Mouse (Mus musculus) spleen, postnatal 36 days (tissue): ENCODE results near the gene Lamc3.

Experiments
- DNase-seq, 2 experiments: peaks; one replicate each; pipeline ENCODE4 v3.0.0; 2022; ENCODE audit warnings: low spot score in 2 of 2, mixed read lengths in 1 of 2

The Lamc3 gene

DNA sequence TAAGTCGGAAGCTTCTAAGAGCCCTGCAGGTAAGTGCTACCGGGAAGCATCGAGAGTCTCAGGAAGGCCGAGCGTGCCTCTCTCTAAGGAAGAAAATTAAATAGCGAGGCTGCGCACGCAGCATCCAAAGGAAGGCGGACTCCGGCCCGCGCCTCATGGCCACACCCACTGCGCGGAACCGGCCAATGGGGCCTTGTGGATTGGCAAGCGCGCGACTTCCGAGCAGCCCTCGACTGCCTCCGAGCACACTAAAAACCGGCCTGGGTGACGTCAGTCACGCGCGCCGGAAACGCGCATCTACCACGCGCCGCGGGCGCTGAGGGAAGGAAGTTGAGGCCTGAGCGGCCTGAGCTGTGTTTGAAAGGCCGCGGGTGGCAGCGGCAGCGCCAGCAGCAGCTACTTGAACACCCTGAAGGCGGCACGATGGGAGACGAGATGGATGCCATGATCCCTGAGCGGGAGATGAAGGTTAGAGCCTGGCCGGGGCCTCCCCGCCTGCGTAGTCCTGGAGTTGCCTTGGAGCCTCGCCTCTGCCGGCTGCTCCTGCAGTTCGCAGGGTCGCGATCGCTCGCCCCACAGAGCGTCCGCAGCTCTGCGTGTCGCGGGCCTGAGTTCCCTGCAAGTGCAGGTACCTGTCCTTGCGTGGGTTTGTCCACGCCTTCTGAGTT lies 87.2 kb downstream of the Lamc3 start, which contains the start of gene Nup214:
TSS of gene Nup214 (plus strand) at position 296 of the 668 bp plus-strand sequence.
- DNase-seq: peak; percentile 99

DNA sequence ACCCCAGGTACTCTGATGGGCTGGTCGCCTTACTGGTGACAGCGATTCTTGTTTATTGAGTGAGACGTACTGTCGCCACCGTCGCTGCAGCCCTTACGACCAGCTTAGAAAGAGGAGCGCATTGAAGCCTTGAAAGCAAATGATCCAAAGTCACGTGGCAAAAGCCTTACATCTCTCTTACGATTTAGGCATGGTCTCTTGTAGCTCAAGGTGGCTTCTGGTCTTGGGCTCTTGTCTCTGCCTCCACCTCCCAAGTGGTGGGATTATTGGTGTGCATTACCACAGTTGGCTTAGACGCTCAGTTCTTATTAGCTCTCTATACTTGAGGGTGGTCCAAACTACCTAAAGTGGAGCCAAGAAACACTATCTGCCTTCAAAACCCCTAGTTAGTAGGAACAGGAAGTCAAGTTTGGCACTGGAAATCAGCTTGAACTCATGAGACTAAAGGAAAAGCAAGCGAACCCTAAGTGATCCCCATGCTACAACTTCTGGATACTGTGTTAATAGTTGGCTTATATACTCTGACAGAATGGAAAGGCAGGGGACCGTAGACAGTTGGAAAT lies 87.8 kb downstream of the Lamc3 start:
- DNase-seq: no peak

DNA sequence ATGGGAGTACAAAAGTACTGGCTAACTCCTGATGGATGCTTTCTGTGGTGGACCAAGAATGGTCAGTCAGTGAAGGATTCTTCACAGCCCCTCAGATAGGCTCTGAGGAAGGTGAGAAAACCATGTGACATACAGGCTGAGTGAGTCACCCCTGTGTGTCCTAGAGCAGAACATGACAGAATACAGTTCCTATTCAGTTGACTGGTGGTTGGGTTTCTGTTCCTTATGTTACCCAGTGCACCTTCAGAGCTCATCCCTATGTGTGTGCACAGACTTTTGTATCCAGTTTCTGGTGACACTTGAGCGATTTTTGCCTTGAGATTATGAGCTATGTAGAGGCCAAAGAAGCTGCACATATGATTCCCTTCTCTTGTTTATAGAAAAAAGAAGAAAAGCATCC lies 100.7 kb downstream of the Lamc3 start:
- no peak for DNase-seq

DNA sequence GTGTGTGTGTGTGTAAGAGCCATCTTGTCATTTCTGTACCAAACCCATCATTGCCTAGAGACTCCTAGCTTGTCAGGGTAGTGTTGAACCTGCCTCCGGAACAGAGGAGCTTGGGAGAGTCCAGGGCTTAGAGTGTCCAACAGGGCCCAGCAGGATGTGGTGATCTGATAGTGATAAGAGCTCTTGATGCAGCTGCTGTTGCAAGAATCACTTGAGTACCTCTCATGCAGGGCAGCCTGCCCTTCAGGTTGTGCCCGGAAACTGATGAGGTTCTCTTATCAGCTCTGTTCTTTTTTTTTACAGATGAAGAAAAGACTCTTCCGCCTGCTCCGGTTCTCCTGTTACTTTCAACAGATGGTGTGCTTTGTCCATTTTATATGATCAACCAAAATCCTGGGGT lies 103.9 kb downstream of the Lamc3 start:
- DNase-seq: no peak

DNA sequence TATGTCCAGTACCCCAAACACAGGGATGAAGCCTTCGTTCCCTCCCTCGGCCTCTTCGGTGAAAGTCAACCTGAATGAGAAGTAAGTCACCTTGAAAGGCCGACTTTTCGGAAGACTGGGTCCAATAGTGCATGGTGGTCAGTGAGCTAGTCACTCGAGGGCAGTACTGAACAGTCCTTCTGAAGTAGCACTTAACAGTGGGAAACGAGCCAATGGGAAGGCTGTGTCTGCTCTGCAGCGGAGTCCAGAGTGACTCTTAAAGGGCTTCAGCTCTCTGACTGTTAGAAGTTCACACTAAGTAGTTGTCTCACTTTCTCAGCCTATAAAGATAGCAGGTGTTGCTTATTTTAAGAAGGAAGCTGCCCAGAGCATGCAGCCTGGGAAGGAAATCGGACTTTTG lies 107.8 kb downstream of the Lamc3 start:
- DNase-seq: no peak

DNA sequence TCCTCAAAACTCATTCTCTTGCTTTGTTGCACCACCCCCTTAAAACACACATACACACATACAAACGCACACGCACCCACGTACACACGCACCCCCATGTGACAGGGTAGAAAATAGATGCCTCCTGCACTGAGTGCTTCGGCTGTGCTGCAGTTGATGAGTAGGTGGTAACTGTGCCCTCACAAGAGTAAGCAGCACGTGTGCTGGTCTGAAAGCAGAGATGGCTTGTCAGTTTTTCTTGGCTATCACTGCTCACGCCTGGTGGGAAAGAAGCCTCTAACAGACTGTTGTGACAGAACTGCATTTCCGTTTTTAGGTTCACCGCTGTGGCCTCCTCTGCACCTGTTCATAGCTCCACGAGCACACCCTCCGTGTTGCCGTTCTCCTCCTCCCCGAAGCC lies 109.0 kb downstream of the Lamc3 start:
- DNase-seq: no peak
